Mouse (Mus musculus): Measurements from ENCODE around the gene Sox10. TPM values are rescaled to one million over a fixed set of nuclear protein-coding genes. Genes with fewer than 3 reads are reported as not detected.

Gene Sox10
- total and polyA plus RNA-seq, 2 experiments from 2014 or later: 6.3 to 7.4 TPM

- no peak for DNase-seq
- no peak overlapping the region for H3K4me2 ChIP-seq (ENCODE audit: low read depth)
- no peak for TF ChIP-seq CTCF (IDR thresholded peaks at IDR 0.05; ENCODE audit: low read depth)
- no peak for ATAC-seq
- no peaks in the 10 kb centered on the region for H3K9me3 ChIP-seq (ENCODE audit: low read length)
- no peaks in the 10 kb centered on the region for H3K27me3 ChIP-seq (ENCODE audit: insufficient read depth, low read length)
- no peaks in the 10 kb centered on the region for H3K36me3 ChIP-seq (ENCODE audit: insufficient read depth)
- H3K4me1 ChIP-seq (ENCODE audit: insufficient read depth): peaks cover 14% of the 10 kb centered on the region; the same call in 1 of the 2 replicates
- no peak overlapping the region for H3K4me3 ChIP-seq (ENCODE audit: low read depth, low read length)
- no peak overlapping the region for H3K27ac ChIP-seq (ENCODE audit: low read depth, low read length)
- no peak overlapping the region for H3K9ac ChIP-seq
- WGBS: 41% methylated on average over 2 of the region's 2 CpGs
These were observed 59.2 kb downstream of the Sox10 start for GRCm38 (mm10) chr15:79105804-79106203.

Other genes with a start within 250 kb of the Sox10 start
- gene Lgals1, start 238.5 kb downstream of the Sox10 start, total RNA-seq (2014; rRNA removed): 31.8 and 43.6 TPM in 2 replicates
- 63.2 and 99.4 TPM in 2 replicates for gene Lgals1, start 238.5 kb downstream of the Sox10 start, polyA plus RNA-seq (2015; fragmentation: Nextera tagmentation; extraction: Ambion mirVana)
- 11.2 and 17.6 TPM in 2 replicates for gene Nol12, start 230.3 kb downstream of the Sox10 start, total RNA-seq (2014; rRNA removed)
- gene Nol12, start 230.3 kb downstream of the Sox10 start, polyA plus RNA-seq (2015; fragmentation: Nextera tagmentation; extraction: Ambion mirVana): 60.3 and 64.2 TPM in 2 replicates
- gene Triobp, start 217.5 kb downstream of the Sox10 start, total RNA-seq (2014; rRNA removed): 36.7 and 40.5 TPM in 2 replicates
- 25.1 and 30.5 TPM in 2 replicates for gene Triobp, start 217.5 kb downstream of the Sox10 start, polyA plus RNA-seq (2015; fragmentation: Nextera tagmentation; extraction: Ambion mirVana)
- 198 and 209 TPM in 2 replicates for gene H1f0, start 136.8 kb downstream of the Sox10 start, total RNA-seq (2014; rRNA removed)
- gene H1f0, start 136.8 kb downstream of the Sox10 start, polyA plus RNA-seq (2015; fragmentation: Nextera tagmentation; extraction: Ambion mirVana): 224 and 248 TPM in 2 replicates
- 0.62 TPM in 1 of 2 replicates, not detected in the other for gene Galr3, start 123.4 kb downstream of the Sox10 start, total RNA-seq (2014; rRNA removed)
- 0.12 and 0.20 TPM in 2 replicates for gene Galr3, start 123.4 kb downstream of the Sox10 start, polyA plus RNA-seq (2015; fragmentation: Nextera tagmentation; extraction: Ambion mirVana)
- 43.3 and 50.5 TPM in 2 replicates for gene Ankrd54, start 102.3 kb downstream of the Sox10 start, total RNA-seq (2014; rRNA removed)
- gene Ankrd54, start 102.3 kb downstream of the Sox10 start, polyA plus RNA-seq (2015; fragmentation: Nextera tagmentation; extraction: Ambion mirVana): 41.2 and 45.8 TPM in 2 replicates
- 213 and 218 TPM in 2 replicates for gene Eif3l, start 90.1 kb downstream of the Sox10 start, total RNA-seq (2014; rRNA removed)
- gene Eif3l, start 90.1 kb downstream of the Sox10 start, polyA plus RNA-seq (2015; fragmentation: Nextera tagmentation; extraction: Ambion mirVana): 179 and 191 TPM in 2 replicates
- gene Micall1, start 56.3 kb downstream of the Sox10 start, total RNA-seq (2014; rRNA removed): 23.8 and 29.1 TPM in 2 replicates
- gene Micall1, start 56.3 kb downstream of the Sox10 start, polyA plus RNA-seq (2015; fragmentation: Nextera tagmentation; extraction: Ambion mirVana): 7.2 and 8.0 TPM in 2 replicates
- 48.6 and 111 TPM in 2 replicates for gene Polr2f, start 24.2 kb downstream of the Sox10 start, total RNA-seq (2014; rRNA removed)
- gene Polr2f, start 24.2 kb downstream of the Sox10 start, polyA plus RNA-seq (2015; fragmentation: Nextera tagmentation; extraction: Ambion mirVana): 362 and 414 TPM in 2 replicates
- 11.8 and 15.2 TPM in 2 replicates for gene 1700088E04Rik, start 24.0 kb downstream of the Sox10 start, total RNA-seq (2014; rRNA removed)
- gene 1700088E04Rik, start 24.0 kb downstream of the Sox10 start, polyA plus RNA-seq (2015; fragmentation: Nextera tagmentation; extraction: Ambion mirVana): 19.3 and 23.7 TPM in 2 replicates
- gene Pick1, start 63.9 kb upstream of the Sox10 start, total RNA-seq (2014; rRNA removed): 76.2 and 84.7 TPM in 2 replicates
- 60.9 and 72.7 TPM in 2 replicates for gene Pick1, start 63.9 kb upstream of the Sox10 start, polyA plus RNA-seq (2015; fragmentation: Nextera tagmentation; extraction: Ambion mirVana)
- gene Gm49486, start 64.2 kb upstream of the Sox10 start, total RNA-seq (2014; rRNA removed): 2.8 and 4.4 TPM in 2 replicates
- gene Gm49486, start 64.2 kb upstream of the Sox10 start, polyA plus RNA-seq (2015; fragmentation: Nextera tagmentation; extraction: Ambion mirVana): 1.1 and 1.2 TPM in 2 replicates
- 0.62 and 0.95 TPM in 2 replicates for gene Slc16a8, start 89.5 kb upstream of the Sox10 start, total RNA-seq (2014; rRNA removed)
- gene Slc16a8, start 89.5 kb upstream of the Sox10 start, polyA plus RNA-seq (2015; fragmentation: Nextera tagmentation; extraction: Ambion mirVana): 1.4 and 1.6 TPM in 2 replicates
- 3.2 and 7.9 TPM in 2 replicates for gene Baiap2l2, start 120.3 kb upstream of the Sox10 start, total RNA-seq (2014; rRNA removed)
- 9.1 and 11.3 TPM in 2 replicates for gene Baiap2l2, start 120.3 kb upstream of the Sox10 start, polyA plus RNA-seq (2015; fragmentation: Nextera tagmentation; extraction: Ambion mirVana)
- 19.5 and 31.1 TPM in 2 replicates for gene Pla2g6, start 163.2 kb upstream of the Sox10 start, total RNA-seq (2014; rRNA removed)
- 10.7 and 15.2 TPM in 2 replicates for gene Pla2g6, start 163.2 kb upstream of the Sox10 start, polyA plus RNA-seq (2015; fragmentation: Nextera tagmentation; extraction: Ambion mirVana)
- 2.5 and 3.0 TPM in 2 replicates for gene Maff, start 181.4 kb upstream of the Sox10 start, total RNA-seq (2014; rRNA removed)
- gene Maff, start 181.4 kb upstream of the Sox10 start, polyA plus RNA-seq (2015; fragmentation: Nextera tagmentation; extraction: Ambion mirVana): 0.74 and 1.1 TPM in 2 replicates
- gene Tmem184b, start 238.3 kb upstream of the Sox10 start, total RNA-seq (2014; rRNA removed): 32.0 and 41.9 TPM in 2 replicates
- 22.9 and 30.3 TPM in 2 replicates for gene Tmem184b, start 238.3 kb upstream of the Sox10 start, polyA plus RNA-seq (2015; fragmentation: Nextera tagmentation; extraction: Ambion mirVana)

Measured in forebrain, postnatal 0 days (tissue).